Mouse (Mus musculus) gastrocnemius, postnatal 4 days (tissue): ENCODE results near the gene Terb2. TPM values are rescaled to one million over a fixed set of nuclear protein-coding genes. Genes with fewer than 3 reads are reported as not detected.

Source experiments
- DNase-seq, 2 experiments: peaks; one replicate each; pipeline ENCODE4 v3.0.0; 2021 to 2022; ENCODE audit warnings: low spot score in 2 of 2, mixed read lengths in 2 of 2
- long read RNA-seq, 2 experiments: library from polyadenylated mRNA; stranded (forward); transcript quantifications; one replicate each; pipeline ENCODE4 v2.0.0; 2021
- total RNA-seq, 2 experiments: library from RNA; stranded (reverse); gene quantifications; 2 replicates each; pipeline ENCODE4 v1.2.3; 2021

The Terb2 gene
- total RNA-seq: not detected
- long read RNA-seq, experiment 1: 0 reads
- long read RNA-seq, experiment 2: 0 reads

DNA sequence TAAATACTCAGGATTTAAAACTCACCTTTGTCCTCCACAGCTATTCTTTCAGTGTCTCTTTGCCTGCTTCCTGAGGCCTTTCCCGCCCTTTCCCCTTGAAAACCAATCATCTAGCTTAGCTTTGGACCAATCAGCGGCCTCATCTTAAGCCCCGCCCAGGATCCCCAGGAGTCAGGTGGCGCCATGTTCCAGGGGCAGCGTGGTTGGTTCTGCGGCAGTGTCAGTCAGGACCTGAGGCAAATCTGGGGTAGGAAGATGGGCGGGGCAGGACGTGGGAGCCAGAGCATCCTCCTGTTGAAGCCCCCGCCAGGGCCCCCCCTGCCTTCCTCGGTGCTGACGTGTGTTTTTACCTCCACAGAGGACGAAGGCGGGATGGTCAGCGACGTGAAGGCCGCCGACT, at the start of gene Terb2, which contains the start of gene Patl2:
Terb2 (plus strand) TSS at position 167 of the 400 bp plus-strand sequence.
Patl2 (minus strand) TSS at position 84 of the 400 bp plus-strand sequence.
- no peak for DNase-seq

DNA sequence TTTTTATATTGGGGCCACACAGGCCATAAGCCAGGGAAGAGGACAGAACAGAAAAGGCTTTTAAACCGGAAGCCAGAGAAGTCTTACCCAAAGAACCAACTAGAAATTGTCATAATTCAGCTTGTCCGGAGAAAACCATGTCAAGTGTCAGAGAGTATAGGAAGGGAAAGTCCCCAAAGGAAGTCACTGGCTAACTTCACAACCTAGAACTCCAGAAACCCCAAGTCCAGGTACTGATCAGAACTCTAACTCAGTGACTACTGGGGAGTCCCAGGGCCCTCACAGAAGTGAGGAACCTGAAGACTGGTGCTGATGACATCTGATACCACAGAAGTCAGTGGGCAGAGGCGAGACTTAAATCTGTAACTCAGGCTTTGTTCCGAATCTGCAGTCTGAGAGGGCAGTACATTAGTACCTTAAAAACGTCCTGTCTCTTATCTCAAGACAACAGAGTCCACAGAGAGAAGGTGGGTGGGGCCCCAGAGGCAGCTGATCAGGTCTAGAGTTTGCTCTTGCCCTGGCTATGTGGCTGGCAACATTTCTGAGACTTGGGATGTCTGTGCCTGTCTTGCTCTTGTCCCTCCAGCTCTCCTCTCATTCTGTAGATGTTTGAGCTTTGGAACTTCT, 48.1 kb upstream of the Terb2 start:
- no peak for DNase-seq

DNA sequence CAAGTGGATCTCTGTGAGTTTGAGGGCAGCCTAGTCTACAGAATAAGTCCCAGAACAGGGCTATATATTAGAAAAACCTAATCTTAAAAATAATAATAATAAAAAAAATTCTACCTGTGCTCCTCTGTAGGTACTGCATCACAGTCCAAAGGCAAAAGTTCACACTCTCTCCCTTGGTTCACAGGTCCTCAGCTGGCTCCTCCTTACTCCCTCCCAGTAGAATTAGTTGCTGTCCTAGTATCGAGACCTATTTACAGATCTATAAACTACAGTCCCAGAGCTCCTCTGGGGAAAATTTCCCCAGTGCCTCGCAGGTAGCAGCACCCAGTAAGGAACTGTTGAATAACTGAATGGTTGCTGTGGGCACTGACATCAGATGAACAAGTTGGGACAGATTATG, 45.3 kb upstream of the Terb2 start:
- no peak for DNase-seq

DNA sequence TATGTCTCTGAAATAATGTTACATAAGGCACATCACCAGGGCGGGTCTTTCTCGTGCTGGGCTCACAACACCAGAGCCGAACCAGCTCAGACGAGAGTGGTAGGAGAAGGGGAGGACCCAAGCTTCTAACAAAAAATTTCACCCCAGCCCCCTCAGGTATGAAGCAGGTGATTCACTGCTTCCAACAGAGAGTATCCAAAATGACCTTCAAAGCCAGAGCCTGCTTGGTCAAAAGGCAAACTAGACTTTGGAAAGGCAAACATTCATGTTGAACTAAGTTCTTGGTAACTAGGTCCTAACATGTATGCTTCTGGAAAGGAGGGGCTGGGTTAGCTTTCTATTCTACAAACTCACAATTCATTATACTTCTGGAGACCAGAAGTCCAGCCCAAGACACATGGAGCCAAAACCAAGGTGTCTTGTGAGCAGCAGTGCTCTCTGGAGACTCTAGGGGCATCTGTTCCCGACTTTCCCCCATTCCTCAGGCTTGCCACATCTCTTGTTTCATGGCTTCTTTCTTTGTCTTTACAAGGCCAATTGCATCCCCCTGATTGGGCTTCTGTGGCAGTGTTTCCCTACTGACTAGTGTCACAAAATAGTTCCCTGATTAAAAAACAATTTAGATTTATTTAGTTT, 44.6 kb upstream of the Terb2 start:
- DNase-seq: no peak

DNA sequence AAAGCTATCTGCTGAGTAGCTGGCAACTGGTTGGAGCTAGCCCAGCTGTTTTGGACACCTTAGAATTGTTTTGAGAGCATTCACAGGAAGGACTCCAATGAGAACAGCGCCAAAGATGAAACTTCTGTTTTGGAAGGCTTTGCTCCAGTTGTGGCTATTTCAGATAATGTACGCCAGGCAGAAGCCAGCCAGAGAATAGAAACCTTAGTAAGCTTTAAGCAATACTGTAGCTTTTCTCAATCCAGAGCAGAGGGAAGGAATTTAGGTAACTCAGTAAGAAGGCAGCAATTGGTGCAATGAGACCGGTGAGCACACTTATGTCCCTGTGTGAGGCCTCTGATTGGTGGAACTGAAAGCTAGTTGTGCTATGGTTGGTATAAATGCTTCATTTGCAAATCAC, 43.0 kb upstream of the Terb2 start:
- DNase-seq: no peak

DNA sequence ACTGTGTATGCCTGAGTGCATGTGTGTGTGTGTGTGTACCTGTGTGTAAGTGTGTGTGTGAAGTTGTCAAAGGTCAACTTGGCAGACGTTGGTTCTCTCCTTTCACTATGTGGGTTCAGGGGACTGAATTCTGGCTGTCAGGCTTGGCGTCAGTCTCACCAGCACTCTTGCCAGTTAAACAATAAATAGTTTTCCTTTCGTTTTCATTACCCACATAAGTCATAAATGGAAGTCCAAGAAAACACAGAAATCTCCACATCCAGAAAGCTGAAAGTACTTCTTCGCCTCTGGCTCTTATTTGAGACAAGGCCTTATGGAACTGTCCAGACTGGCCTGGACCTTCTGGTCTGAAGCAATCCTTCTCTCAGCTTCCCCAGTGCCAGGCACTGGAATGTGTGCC, 40.3 kb upstream of the Terb2 start:
- DNase-seq: no peak

DNA sequence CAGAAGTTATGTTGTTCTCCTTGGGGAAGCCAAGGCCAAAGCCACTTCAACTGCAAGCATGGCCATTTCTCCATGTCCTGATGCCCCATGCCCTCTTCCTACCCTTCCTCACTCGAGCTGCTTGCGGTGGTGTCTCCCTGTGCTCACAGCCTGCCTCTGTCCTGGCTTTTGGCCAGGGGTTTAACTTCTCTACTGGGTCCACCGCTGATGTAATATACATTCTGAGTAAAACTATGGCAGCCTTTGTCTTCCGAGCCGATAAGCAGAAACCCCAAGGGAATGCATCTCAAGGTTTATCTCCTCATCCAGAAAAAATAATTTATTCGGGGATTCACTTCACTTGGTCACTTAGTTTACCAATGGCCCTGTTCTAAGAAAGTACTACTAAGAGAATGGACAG, 39.4 kb upstream of the Terb2 start:
- no peak for DNase-seq

DNA sequence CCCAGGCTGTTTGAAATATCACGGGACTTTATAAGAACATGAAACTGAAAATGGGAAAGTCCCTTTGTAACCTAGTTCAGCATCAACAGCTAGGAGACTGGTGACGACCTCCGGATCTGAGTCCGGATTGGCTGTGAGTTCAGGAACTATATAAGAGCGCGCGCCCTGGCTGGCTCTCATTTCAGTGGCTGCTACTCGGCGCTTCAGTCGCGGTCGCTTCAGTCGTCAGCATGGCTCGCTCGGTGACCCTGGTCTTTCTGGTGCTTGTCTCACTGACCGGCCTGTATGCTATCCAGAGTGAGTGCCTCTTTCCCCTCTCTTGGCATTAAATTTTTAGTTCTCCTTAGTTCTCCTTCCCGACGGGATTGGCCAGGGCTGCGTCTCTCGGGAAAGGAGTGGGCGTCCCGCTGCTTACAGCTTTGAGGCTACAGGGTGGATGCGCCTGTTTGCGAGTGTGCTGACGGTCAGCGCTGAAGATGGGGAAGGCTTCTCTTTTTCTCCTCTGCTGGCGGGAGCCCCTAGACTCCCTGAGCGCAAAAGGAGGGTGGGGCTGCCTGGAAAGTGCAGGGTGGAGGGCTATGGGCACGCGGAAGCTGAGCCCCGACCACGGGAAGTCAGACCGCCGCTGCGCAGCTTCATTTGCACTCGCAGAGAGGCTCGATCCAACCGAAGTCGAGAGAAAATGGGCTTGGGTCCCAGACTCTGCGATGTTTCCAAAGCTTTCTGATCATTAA, 38.4 kb upstream of the Terb2 start, which contains the start of gene B2m:
B2m (plus strand) TSS at position 179 of the 734 bp plus-strand sequence.
- peak; percentile 86 to 93 for DNase-seq

DNA sequence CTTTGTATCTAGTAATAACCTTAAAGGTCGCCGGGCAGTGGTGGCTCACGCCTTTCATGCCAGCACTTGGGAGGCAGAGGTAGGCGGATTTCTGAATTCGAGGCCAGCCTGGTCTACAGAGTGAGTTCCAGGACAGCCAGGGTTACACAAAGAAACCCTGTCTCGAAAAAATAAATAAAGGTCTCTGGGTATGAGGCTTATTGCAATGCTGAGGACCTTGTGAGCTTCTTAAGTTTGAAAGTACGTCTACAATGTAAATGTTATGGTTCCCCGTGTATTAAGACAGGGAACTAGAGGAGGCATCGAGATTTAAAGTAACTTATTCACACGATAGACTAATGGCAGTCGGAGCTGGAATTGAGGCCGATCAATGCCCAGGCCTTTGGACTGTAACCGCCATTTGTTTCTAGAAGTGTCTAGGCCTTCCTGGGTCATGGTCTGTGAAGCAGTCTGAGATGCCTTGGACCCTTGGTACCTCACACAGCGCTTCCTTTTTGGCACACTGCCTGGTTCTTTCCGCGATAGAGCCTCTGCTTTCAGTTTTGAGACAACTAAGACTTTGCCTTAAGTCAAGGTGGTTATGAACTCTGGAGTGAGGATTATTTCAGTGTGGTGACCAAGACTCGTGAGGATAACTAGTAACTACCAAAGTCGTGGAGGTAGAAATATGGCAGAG, 37.7 kb upstream of the Terb2 start:
- peak in 1 of 2 experiments; percentile 55 for DNase-seq

DNA sequence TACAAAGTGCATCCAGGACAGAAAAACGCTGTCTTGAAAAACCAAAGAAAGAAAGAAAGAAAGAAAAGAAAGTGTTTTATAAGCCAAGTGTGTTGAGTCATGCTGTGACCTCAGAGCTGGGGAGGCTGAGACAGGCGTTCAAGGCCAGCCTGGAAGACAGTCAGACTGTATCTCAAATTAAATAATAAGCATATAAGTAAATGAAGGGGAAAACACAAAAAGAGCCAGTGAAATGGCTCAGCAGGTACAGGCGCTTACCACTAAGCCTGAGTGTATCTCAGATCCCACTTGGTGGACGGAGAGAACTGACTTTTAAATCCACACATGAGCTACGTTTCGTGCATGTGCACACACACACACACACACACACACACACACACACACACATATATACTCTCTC, 36.8 kb upstream of the Terb2 start:
- no peak for DNase-seq

DNA sequence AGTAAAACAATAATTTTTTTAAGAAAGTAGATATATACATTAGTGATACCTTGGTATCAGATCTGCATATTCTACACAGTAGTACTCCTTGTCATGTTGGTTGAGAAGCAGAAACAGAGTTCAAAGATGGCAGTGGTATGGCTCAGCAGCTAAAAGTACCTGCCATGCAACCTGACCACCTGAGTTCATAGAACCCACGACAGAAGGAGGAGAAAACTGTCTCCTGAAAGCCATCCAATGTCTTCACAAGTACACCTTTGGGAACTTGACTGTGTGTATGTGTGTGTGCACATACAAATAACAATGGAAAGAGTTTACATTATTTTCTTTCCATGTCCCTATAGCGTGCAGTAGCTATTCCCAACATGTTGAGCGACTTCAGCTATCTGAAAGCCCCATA, 36.4 kb upstream of the Terb2 start:
- no peak for DNase-seq

DNA sequence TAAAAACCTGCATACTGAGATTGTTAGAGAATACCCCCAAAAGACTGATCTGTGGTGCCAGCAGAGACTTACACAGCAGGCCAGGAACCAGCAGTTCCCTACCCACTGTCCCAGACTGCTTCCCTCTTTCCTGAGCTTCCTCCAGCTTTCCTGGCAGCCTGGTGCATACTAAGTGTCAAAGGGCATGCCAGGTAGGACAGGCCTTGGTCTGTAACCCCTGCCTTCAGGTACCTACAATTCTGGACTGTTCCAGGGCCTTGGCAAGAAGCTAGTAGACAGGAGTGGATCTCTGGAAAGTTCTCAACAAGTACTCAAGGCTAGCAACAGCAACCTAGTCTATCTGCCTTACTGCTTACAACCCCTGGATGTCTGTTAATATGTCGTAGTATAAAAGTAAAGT, 34.9 kb upstream of the Terb2 start:
- no peak for DNase-seq

DNA sequence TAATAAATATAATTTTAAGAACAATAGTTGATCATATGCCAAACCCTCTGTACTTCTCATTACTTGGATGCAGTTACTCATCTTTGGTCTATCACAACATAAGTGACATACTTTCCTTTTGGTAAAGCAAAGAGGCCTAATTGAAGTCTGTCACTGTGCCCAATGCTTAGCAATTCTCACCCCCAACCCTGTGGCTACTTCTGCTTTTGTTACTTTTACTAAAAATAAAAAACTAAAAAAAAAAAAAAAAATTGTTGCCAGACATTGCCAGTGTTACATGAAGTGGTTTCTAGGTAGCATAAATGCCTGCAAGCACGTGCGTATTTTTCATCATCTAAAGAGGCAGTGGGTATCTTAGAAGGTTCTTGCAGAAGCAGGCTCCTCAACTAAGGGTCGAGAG, 33.2 kb upstream of the Terb2 start:
- DNase-seq: no peak

DNA sequence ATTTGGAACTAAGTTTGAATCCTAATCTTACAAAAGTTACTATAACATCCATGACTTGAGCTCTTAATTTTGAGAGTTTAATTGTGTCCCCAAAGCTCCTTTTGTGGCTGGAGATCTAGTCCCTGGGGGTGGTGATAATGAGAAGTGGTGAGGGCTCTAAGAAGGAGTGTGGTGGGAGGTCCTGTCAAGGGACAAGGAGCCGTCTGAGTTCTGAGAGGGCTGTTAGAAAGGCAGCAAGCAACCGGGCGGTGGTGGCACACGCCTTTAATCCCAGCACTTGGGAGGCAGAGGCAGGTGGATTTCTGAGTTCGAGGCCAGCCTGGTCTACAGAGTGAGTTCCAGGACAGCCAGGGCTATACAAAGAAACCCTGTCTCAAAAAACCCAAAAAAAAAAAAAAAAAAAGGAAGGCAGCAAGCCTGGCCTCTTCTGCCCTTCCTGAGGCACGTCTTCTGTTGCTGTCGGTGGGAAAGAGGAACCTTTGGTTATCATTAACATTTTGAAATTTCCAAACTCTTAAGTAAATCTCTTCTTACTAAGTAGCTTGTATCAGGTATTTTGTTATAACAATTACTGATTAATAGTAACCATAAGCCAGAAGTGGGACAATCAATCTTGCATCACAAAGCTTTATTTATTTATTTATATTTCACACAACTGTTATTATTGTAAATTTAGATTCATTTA, 32.2 kb upstream of the Terb2 start:
- no peak for DNase-seq

DNA sequence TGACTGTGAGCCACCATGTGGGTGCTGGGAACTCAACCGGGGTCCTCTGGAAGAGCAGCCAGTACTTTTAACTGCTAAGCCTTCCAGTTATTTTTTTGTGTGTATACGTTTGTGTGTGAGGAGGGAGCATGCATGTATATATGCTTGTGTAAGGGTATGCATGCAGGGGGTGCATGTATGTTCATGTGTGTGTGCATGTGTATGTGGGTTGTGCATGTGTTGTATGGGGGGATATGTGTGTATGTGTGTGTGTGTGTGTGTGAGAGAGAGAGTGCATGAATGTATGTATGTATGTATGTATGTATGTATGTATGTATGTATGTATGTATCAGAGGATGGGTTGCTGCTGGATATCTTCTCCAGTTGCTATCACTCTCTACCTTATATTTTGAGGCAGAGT, 31.6 kb upstream of the Terb2 start:
- no peak for DNase-seq

DNA sequence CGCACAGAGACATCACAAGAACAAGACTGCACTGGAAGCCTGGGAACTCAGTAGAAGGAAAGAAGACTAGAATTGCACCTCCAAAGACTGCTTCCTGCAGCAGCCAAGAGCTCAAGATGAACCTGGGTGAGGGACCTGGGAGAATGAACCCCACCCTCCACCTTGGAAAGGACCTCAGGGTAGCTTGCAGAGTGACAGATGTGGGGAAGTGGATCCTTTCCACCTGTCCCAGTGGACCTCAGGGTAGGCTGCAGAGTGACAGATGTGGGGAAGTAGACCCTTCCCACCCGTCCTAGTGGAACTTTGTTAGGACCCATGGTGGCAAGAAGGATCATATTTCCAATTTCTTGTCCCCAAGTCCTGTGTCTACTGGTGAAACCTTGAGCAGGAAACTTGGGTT, 30.8 kb upstream of the Terb2 start:
- no peak for DNase-seq

DNA sequence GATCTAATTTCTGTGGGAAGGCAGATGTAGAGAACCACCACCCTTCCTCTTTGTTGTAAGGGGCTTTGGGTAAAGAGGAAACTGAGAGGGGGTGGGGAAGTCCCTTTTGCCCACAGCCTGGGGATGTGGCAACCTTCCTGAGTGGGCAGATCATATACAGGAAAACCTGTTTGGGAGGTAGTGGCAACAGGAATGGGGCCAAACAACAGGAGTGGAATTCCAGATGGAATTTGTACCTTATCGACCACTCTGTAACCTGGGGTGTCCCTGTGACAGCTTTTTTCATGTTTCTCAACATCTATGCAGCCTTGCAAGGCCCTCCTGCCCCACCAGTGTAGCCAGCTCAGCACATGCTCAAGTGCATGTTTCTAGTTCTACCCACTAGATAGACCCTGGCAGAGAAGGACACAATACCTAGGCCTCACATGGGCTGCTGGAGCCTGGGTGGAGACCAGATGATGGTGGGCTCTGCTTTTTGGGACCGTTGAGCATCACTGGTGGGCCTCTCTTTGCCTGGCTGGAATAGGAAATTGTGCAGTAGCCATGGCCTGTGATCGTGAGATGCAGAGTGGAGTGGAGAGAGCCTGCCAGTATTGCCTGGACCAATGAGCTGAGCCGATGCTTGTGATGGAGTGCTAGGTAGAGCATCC, 29.9 kb upstream of the Terb2 start:
- DNase-seq: no peak

DNA sequence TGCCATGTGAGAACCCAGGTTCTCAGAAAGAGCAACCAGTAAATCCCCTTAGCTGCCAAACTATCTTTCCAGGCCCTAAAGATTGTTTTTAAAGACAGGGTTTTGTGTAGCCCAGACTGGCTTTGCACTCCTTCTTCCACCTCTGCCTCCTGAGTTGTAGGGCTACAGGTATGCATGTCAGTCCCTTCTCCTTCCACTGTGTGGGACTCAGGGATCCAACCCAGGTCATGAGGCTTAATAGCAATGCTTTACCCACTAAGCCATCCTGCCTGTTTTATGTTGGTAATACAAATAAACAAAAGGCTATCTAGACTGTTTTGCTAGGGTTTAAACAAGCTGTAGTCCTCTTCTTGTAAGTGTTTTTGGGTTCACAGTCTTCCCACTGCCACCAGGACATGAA, 28.5 kb upstream of the Terb2 start:
- DNase-seq: no peak

DNA sequence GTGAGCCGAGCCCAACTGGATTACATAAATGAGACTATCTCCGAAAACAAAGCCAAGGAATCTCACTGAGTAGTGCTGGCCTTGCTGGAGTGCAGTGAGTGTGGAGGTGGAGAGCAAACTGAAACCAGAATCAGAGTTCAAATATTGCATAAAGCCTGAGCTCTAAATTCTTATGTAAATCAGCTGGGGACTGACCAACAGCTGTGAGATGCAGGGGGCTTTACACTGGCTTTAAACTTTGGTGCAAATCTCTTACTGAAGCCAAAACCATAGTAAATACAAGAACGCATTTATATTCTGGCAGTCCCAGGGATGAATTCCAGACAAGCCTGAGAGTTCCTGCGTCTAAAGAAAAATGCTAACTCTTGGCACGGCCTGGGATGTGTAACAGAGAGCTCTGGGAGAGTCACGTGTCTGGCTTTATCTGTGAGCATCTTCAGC, 27.7 kb upstream of the Terb2 start:
- no peak for DNase-seq

DNA sequence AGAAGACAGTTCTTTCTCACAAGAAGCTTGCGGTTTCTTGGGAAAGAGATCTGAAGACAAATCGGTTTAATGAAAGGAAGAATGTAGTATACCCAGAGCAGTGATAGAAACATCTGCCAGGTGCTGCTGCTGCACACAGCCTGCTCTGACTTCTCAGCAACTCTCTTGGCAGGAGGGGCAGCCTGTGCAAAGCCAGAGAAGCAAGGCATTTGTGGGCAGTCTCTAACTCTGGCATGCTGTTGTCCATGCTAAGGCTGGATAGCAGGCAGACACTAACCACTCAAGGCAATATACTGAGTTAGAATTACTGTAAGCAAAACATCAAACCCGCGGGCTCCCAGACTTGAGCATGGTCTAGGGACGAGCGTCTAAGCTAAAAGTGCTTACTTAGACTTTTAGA, 26.4 kb upstream of the Terb2 start:
- no peak for DNase-seq

DNA sequence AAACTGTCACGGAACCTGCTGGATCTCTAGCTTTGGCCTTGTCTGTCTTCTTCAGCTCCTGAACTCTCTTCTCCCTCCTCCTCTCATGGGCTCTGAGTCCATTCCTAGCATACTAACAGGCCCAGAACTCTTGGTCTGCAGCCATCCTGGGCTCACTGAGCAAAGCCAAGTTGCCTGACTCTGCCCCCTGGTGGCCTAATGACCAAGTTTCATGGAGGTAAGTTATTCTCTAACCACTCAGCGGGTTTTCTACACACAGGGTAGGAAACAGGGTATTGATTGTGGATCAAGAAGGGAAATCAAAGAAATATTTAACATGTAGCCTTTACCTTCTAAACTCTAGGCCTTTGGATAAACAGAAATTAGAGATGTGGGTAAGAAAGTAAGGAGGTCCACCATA, 25.4 kb upstream of the Terb2 start, which contains the start of gene Trim69:
Trim69 (plus strand) TSS at position 21 of the 400 bp plus-strand sequence.
- DNase-seq: peak; percentile 74 to 89
